Mouse (Mus musculus) limb, embryonic 13.5 days (tissue): ENCODE results near the gene Fbxo8. TPM values are rescaled to one million over a fixed set of nuclear protein-coding genes. Genes with fewer than 3 reads are reported as not detected.
A peak's percentile ranks its signal among the peaks of the same experiment; 100 is the strongest.

Experiments
- ATAC-seq: fragments of 200-750 bp; cut with Nextera tagmentation; 2 replicates; pipeline ENCODE4 v1.8.0; 2017; ENCODE audit warnings: low read depth, moderate number of reproducible peaks, moderate TSS enrichment; ENCODE audit not compliant: low FRiP score
- H3K27ac ChIP-seq: fragments of 300-500 bp; sonication (generic); 2 replicates; pipeline ENCODE4 v1.5.1; 2015; ENCODE audit warnings: inconsistent platforms, mild to moderate bottlenecking, moderate library complexity
- H3K27me3 ChIP-seq: fragments of 300-500 bp; sonication (generic); 2 replicates; pipeline ENCODE4 v1.6.1; 2015; ENCODE audit warnings: mild to moderate bottlenecking, inconsistent platforms
- H3K36me3 ChIP-seq: fragments of 300-500 bp; sonication (generic); 2 replicates; pipeline ENCODE4 v1.6.1; 2015; ENCODE audit warnings: inconsistent platforms, mild to moderate bottlenecking, moderate library complexity
- H3K4me1 ChIP-seq: fragments of 300-500 bp; sonication (generic); 2 replicates; pipeline ENCODE4 v1.6.1; 2015; ENCODE audit warnings: inconsistent platforms
- H3K4me2 ChIP-seq: fragments of 300-500 bp; sonication (generic); replicated peaks from 2 replicates; pipeline ENCODE4 v1.6.1; 2015; ENCODE audit warnings: inconsistent platforms, mild to moderate bottlenecking, moderate library complexity
- H3K4me3 ChIP-seq: fragments of 300-500 bp; sonication (generic); 2 replicates; pipeline ENCODE4 v1.5.1; 2015; ENCODE audit warnings: moderate library complexity, mild to moderate bottlenecking, inconsistent platforms
- H3K9ac ChIP-seq: fragments of 300-500 bp; sonication (generic); 2 replicates; pipeline ENCODE4 v1.6.1; 2015; ENCODE audit warnings: mild to moderate bottlenecking, inconsistent platforms
- H3K9me3 ChIP-seq: fragments of 300-500 bp; sonication (generic); 2 replicates; pipeline ENCODE4 v1.6.1; 2016; ENCODE audit warnings: inconsistent platforms
- WGBS: fragments of 180-500 bp; shearing (Covaris S2); methylation state at CpG from one replicate; pipeline ENCODE4 v1.1.7; 2015; 5-methylcytosine and 5-hydroxymethylcytosine counted together
- polyA plus RNA-seq: library from polyadenylated mRNA; unstranded; fragments of >200 nt; fragmentation: Nextera tagmentation; extraction: Ambion mirVana; gene quantifications from 2 replicates; pipeline ENCODE4 v1.2.1, GENCODE M21; 2015

The Fbxo8 gene
- 37.1 and 38.1 TPM in 2 replicates for polyA plus RNA-seq

DNA sequence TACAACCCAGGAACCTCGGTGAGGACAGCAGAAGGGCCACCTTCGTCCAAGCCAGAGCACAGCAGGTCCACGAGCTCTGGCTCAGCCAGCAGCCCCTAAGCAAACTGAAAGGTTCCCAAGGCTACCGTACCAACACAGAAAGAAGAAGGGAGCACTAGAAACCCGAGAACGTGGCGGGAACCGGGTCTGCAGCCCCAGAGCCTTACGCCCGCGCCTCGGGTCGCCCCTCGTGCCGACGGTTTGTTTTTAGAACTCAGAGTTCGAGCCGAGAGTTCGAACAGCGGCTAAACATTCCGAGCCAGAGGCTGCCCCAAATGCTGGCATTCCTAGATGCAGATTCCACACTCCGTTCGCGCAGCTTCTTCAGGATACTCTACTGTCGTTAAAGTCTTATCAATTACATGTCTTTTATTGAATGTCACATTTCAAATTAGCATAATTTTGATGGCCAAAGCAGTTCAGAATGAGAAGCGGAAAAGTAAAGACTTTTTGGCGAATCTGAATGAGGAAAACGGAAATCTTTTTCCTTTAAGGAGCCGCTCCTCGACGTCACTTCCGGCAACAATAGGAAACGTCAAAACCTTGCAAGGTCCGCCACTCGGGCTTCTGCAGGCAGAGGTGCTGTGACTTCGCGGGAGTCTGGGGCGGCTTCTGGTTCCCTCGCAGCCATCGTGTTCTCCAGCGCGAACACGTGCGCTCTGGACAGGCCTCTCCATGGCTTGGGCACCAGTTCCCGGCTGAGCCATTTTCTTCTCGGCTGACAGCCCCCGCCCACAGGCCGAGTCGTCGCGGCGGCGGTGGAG lies at the start of gene Fbxo8, which contains the start of gene Cep44:
Gene Fbxo8 (plus strand): TSS at position 533 of the 803 bp plus-strand sequence.
Gene Cep44 (minus strand): TSS at position 490 of the 803 bp plus-strand sequence.
- peak within 1 kb of the TSS; percentile 83 for H3K27ac ChIP-seq
- peaks cover 6% of the 10 kb centered on the region; the same call in 1 of the 2 replicates for H3K36me3 ChIP-seq
- H3K4me2 ChIP-seq: peak within 1 kb of the TSS; percentile 72
- no peaks in the 10 kb centered on the region for H3K9me3 ChIP-seq
- peak within 1 kb of the TSS; percentile 83 for H3K9ac ChIP-seq
- WGBS: under 1% methylated on average over 53 of the region's 53 CpGs
- H3K27me3 ChIP-seq: no peaks in the 10 kb centered on the region
- H3K4me1 ChIP-seq: peaks cover 12% of the 10 kb centered on the region
- peak; percentile 89 for ATAC-seq
- H3K4me3 ChIP-seq: peak within 1 kb of the TSS; percentile 94

DNA sequence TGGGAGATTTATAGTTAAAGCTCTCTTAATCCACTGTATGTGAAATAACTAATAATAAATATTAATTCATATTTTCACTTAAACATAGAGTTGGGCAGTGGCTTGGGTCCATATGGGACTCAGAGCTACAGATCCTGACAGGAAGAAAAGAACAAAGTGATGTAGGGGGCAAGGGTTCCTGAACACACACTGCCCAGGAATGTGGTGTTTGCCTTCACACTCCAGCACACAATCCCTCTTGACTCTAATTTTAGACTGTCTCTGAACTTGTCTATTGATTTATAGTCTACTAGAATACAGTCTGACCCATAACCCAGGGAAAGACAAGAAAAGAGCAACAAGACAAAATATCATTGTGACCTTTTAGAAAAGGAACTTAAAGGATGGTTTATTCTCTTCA lies 49.0 kb upstream of the Fbxo8 start:
- H3K9me3 ChIP-seq: no peaks in the 10 kb centered on the region
- no peak for ATAC-seq
- no peak overlapping the region for H3K4me3 ChIP-seq
- no peaks in the 10 kb centered on the region for H3K4me1 ChIP-seq
- H3K9ac ChIP-seq: no peak overlapping the region
- no peak overlapping the region for H3K4me2 ChIP-seq
- H3K36me3 ChIP-seq: no peaks in the 10 kb centered on the region
- H3K27ac ChIP-seq: no peak overlapping the region
- no peaks in the 10 kb centered on the region for H3K27me3 ChIP-seq

DNA sequence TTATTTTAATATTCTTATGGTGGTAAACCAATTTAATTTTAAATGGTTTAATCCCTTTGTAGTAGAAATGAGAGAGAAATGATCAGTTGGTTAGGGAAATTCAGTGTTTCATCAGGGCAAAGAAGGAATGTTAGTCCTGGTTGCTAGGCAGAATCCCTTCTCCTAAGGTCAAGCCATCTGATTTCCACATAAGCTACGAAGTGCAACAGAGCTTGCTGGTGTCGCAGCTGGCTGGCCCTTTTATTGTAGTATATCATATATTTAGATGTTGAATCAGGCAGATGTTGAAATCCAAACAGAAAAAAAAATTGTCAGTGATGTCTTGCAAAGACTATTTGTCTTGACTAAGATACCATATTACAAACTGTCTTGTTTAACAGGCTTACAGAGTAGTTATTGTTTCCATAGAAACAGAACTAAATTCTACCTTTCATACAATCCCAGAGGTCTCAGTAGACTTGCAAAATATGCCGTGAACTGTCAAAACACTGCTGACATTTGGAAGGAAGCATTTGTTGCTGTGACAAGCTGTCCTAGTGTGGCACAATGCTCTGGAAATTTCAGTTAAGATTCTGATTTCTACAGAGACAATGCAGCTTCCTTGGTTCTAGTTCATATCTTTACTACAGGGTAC lies 42.5 kb upstream of the Fbxo8 start:
- H3K27ac ChIP-seq: no peak overlapping the region
- ATAC-seq: no peak
- 72% methylated on average over 3 of the region's 3 CpGs for WGBS
- no peaks in the 10 kb centered on the region for H3K9me3 ChIP-seq
- no peak overlapping the region for H3K4me2 ChIP-seq
- no peaks in the 10 kb centered on the region for H3K27me3 ChIP-seq
- no peaks in the 10 kb centered on the region for H3K36me3 ChIP-seq
- H3K4me1 ChIP-seq: no peaks in the 10 kb centered on the region
- no peak overlapping the region for H3K9ac ChIP-seq
- no peak overlapping the region for H3K4me3 ChIP-seq

DNA sequence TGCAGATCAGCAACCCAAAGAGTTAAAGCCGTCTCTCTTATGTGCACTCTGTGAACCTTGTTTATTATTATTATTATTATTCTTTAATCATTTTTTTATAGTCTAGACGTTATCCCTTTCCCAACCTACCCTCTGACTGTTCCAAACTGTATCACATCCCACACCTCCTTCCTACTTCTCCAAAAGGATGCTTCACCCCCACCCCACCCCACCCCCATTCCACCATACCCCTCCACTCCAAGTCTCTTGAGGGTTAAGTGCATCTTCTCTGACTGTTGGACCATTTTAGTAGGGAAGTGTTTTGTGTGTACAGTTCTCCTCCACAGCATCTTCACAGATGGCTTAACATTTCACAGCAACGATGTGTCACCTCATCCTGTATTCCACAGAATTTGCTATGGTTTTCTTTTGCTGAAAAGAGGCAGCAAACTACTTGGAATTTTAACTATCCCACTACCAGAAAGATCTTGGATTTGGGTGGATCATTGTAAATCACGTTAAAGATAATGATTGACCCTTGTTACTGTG lies 41.9 kb upstream of the Fbxo8 start:
- Histone ChIP-seq H3K4me3 (no peak overlapping the region), H3K27me3 (no peaks in the 10 kb centered on the region)
- 71% methylated on average over 4 of the region's 4 CpGs for whole genome bisulfite sequencing

DNA sequence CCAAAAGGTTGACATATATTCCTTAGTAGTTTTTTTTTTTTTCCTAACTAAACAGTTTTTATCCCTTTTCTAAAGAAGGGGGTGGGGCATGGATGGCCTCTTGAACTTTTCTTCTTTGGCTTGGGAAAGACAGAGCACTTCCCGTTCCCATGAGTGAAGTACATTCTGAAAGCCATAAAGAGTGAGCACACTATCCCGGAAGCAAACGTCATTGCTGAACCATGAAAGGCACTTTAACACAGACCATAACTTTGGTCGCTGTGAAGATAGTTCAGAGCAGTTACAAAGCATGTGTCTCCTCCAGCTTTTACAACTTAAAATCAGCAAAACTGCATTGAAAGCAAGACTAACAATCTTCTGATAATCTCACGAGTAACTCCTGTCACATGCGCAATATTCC lies 32.0 kb upstream of the Fbxo8 start:
- Histone ChIP-seq H3K36me3 (no peaks in the 10 kb centered on the region), H3K9me3 (no peaks in the 10 kb centered on the region), H3K4me2 (no peak overlapping the region), H3K27me3 (no peaks in the 10 kb centered on the region), H3K27ac (no peak overlapping the region), H3K4me1 (no peaks in the 10 kb centered on the region), H3K4me3 (no peak overlapping the region), H3K9ac (no peak overlapping the region)
- no peak for ATAC-seq
- 66% methylated on average over 6 of the region's 6 CpGs for WGBS

More for the DNA sequence above, 41.9 kb upstream of the Fbxo8 start:
- H3K27ac ChIP-seq: no peak overlapping the region
- no peaks in the 10 kb centered on the region for H3K4me1 ChIP-seq
- H3K9me3 ChIP-seq: no peaks in the 10 kb centered on the region
- no peak for ATAC-seq
- H3K9ac ChIP-seq: no peak overlapping the region
- no peak overlapping the region for H3K4me2 ChIP-seq
- no peaks in the 10 kb centered on the region for H3K36me3 ChIP-seq

DNA sequence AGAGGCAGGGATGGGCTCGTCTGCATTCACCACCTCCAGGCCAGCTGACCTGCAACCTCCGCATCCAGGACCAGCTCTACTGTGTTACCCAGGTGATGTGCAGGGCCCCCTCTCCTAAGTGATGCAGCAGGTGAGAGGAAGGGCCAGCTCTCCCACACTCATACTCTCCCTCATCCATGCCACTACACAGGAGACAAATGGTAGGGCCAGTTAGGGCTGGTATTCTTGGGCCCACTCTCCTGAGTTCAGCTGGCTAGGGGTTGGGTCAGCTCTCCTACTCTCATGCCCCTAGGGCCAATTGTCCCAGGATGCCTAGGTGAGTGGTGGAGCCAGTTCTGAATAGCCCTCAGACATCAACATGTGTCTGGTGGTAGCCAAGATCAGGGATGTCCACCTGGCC lies 30.6 kb upstream of the Fbxo8 start:
- Histone ChIP-seq H3K27ac (no peak overlapping the region), H3K27me3 (no peaks in the 10 kb centered on the region), H3K9me3 (no peaks in the 10 kb centered on the region), H3K4me1 (no peaks in the 10 kb centered on the region), H3K36me3 (no peaks in the 10 kb centered on the region), H3K9ac (no peak overlapping the region), H3K4me2 (no peak overlapping the region), H3K4me3 (no peak overlapping the region)
- 79% methylated on average over 2 of the region's 2 CpGs for WGBS
- ATAC-seq: no peak

DNA sequence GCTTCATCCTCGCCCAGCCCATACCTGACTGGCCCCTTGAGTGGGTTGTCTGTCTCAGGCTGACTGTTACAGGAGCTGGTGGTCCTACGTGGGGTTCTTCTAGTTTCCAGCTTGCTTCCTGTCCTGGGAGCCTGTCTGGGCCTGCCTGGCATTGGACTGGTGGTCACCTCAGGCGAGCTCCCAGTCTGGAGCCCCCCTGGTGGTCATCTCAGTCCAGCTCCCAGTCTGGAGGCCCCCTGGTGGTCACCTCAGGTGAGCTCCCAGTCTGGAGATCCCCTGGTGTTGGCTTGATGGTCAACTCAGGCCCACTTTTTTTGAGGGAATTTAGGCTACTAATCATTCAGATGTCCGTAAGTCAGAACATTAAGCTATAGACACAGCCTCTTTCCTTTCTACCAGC lies 29.8 kb upstream of the Fbxo8 start:
- Histone ChIP-seq H3K9ac (no peak overlapping the region), H3K36me3 (no peaks in the 10 kb centered on the region), H3K9me3 (no peaks in the 10 kb centered on the region), H3K27me3 (no peaks in the 10 kb centered on the region), H3K4me3 (no peak overlapping the region), H3K27ac (no peak overlapping the region), H3K4me2 (no peak overlapping the region), H3K4me1 (no peaks in the 10 kb centered on the region)
- no peak for ATAC-seq
- WGBS: 70% methylated on average over 4 of the region's 4 CpGs

DNA sequence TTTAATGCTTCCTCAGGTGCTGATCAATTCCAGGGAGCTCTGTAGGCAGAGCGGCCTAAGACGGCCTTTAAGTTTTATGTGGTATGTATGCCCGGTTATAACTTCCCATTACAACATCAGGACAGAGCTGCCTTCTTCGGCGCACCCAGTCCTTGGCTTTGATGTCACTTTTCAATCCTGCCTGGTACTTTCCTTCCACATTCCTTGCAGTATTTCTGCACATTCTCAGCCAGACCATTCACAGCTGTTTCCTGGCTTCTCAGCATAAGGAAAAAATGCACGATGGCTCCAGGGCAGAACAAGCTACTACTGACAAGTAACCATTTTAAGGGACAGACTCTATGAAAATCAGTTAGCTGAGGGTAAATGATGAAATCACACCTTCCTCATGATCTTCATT lies 22.0 kb upstream of the Fbxo8 start:
- Histone ChIP-seq H3K4me3 (no peak overlapping the region), H3K36me3 (peaks cover 9% of the 10 kb centered on the region), H3K4me2 (peak overlapping the region; percentile 32), H3K9me3 (no peaks in the 10 kb centered on the region), H3K27ac (peak overlapping the region; percentile 1; the same call in 1 of the 2 replicates), H3K9ac (no peak overlapping the region), H3K4me1 (peaks cover 12% of the 10 kb centered on the region), H3K27me3 (no peaks in the 10 kb centered on the region)
- 11% methylated on average over 6 of the region's 6 CpGs for WGBS
- ATAC-seq: peak; percentile 85

DNA sequence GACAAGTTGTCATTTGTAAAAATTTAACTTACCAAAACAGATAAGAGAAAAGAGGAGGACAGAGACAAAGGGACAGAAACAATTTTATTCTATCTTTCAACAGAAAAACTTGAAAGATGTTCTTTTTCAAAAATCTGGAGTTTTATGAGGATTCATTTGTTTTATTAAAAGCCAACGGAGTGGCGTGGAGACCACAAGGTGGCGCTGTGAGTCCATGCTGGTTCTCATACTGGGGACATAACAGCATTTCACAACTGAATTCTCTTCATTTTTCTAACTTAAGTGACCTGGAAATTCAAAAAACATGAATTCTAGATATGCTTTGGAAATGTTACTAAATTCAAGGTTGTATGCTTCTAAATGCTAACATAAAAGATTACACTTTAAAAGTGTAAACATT lies 20.5 kb upstream of the Fbxo8 start:
- no peak overlapping the region for H3K4me3 ChIP-seq
- ATAC-seq: no peak
- H3K9ac ChIP-seq: no peak overlapping the region
- no peaks in the 10 kb centered on the region for H3K9me3 ChIP-seq
- no peak overlapping the region for H3K4me2 ChIP-seq
- no peak overlapping the region for H3K27ac ChIP-seq
- H3K36me3 ChIP-seq: peaks cover 9% of the 10 kb centered on the region
- 3% methylated on average over 3 of the region's 3 CpGs for WGBS
- peaks cover 12% of the 10 kb centered on the region for H3K4me1 ChIP-seq
- no peaks in the 10 kb centered on the region for H3K27me3 ChIP-seq

DNA sequence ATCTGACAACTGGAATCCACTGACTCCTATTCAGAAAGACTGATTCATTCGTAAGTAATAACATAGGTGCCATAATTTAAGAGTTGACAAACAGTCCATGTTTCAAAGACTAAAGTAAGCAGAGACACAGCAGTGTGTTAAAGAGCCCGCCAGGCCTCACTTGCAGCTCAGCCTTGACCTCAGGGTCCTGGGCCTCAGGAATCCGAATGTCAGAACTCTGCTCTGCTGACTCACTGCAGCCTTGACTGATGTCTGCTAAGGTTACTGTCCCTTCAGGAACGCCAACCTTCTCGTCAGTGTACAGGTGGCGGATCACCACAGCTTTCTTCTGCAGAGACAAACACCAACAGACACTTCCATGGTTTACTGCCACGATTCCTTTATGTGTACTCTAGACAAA lies 10.2 kb upstream of the Fbxo8 start:
- ATAC-seq: no peak
- no peak overlapping the region for H3K9ac ChIP-seq
- 88% methylated on average over 7 of the region's 7 CpGs for WGBS
- H3K4me3 ChIP-seq: no peak overlapping the region
- H3K4me1 ChIP-seq: no peaks in the 10 kb centered on the region
- H3K36me3 ChIP-seq: peaks cover 64% of the 10 kb centered on the region
- no peaks in the 10 kb centered on the region for H3K27me3 ChIP-seq
- H3K27ac ChIP-seq: no peak overlapping the region
- no peaks in the 10 kb centered on the region for H3K9me3 ChIP-seq
- H3K4me2 ChIP-seq: no peak overlapping the region

DNA sequence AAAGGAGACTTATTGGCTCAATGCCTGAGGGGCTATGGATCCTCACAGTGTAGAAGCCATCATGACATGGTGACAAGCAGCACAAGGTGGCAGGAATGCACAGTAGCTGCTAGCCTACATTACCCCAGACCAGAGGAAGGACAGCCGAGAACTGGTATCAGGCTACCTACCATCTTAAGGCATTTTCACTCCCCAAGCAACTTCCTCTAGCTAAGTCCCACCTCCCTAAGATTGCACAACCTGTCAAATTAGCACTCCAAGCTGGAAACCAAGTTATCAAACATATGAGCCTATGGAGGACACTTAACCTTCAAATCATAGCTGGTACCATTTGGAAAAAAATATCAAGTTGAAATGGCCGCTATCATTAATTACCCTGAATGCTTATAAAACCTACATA lies 3.0 kb upstream of the Fbxo8 start:
- whole genome bisulfite sequencing: 94% methylated on average over 2 of the region's 2 CpGs
- H3K9ac ChIP-seq: no peak overlapping the region
- H3K36me3 ChIP-seq: peaks cover 23% of the 10 kb centered on the region
- no peak for ATAC-seq
- no peak overlapping the region for H3K4me2 ChIP-seq
- no peaks in the 10 kb centered on the region for H3K9me3 ChIP-seq
- no peak overlapping the region for H3K4me3 ChIP-seq
- no peaks in the 10 kb centered on the region for H3K27me3 ChIP-seq
- H3K27ac ChIP-seq: no peak overlapping the region
- peaks cover 12% of the 10 kb centered on the region for H3K4me1 ChIP-seq

DNA sequence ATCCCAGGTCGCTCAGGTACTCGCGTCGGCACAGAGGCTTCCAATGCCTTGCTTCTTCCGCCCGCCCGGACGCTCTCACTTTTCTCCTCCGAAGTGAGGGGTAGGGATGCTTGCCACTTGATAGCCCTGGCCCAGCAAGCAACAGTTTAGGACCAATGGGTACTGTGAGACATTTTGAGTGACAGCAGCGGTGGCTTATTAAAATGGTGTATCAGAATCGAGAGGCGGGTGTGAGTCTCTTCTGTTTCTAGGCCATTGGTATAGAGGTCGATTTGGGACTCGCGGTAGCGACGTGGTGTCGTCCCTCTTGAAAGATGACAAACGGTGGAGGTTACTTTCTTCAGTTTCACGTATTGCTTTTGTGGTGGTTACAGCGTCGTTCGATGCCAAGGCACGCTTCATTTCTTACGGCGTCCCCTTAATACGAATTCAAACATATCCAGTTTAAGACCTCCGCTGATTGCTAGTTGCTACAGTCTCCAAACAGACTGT lies 517 bp downstream of the Fbxo8 start:
- peak; percentile 98 for ATAC-seq
- H3K4me1 ChIP-seq: peaks cover 14% of the 10 kb centered on the region
- peak overlapping the region; percentile 72 for H3K4me2 ChIP-seq
- 0% methylated on average over 28 of the region's 28 CpGs for WGBS
- H3K9ac ChIP-seq: peak overlapping the region; percentile 83
- H3K9me3 ChIP-seq: no peaks in the 10 kb centered on the region
- no peaks in the 10 kb centered on the region for H3K36me3 ChIP-seq
- peak overlapping the region; percentile 94 for H3K4me3 ChIP-seq
- H3K27me3 ChIP-seq: no peaks in the 10 kb centered on the region
- peak overlapping the region; percentile 83 for H3K27ac ChIP-seq
